Mouse (Mus musculus) kidney, adult 8-10 months (tissue): Measurements from ENCODE around the gene Dnajc4.

Experiments
- DNase-seq, 2 experiments: peaks; one replicate each; pipeline ENCODE4 v3.0.0; 2022

Dnajc4 gene

DNA sequence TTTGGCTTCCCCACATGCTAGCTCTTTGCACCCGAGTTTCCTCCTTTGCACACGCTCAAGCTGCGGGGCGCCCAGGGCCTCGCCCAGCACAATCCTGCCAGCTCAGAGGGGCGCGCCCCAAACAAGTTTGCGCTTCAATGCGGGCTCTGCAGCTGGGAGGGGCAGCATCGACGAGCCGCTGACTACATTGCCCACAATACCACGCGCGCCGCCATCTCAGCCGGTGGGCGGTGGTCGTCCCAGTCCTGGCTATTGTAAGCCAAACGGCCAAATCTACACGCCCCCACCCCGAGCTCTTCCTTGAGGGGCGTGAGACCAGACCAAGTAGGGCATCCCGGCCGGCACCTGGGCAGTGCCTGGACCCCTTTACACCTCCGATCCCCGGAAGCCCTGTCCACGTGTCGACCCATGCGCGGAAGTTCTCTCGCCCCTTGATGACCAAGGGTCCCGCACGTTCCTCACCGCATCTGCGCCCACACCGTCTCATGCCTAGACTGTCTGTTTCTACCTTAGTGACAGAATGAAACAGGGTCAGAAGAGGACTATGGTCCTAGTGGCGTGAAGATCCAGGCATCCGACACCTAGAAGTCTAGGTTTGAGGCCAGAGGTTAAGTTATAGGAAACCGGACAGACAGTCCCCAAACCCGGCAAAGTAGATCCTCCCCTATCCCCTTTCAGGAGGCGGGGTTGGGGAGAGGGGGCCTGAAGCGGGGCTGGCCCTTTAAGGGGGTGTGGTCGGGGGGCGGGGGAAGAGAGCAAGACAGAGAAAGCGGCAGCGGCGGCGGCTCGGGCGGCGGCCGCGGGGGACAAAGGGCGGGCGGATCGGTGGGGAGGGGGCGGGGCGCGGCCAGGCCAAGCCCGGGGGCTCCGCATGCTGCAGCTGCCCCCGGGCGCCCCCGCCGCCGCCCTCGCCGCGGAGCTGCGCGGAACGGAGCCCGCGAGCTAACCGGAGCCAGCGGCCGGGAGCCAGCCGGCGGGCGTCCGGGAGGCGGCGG lies 17.9 kb downstream of the Dnajc4 start, which contains the start of gene Ppp1r14b:
Gene Ppp1r14b, plus strand, starts transcription at position 758 of the 995 bp plus-strand sequence.
- peak in 1 of 2 experiments; percentile 69 for DNase-seq

GRCm38 (mm10) chr19:6973581-6974190 lies 18.7 kb downstream of the Dnajc4 start:
- DNase-seq: no peak

DNA sequence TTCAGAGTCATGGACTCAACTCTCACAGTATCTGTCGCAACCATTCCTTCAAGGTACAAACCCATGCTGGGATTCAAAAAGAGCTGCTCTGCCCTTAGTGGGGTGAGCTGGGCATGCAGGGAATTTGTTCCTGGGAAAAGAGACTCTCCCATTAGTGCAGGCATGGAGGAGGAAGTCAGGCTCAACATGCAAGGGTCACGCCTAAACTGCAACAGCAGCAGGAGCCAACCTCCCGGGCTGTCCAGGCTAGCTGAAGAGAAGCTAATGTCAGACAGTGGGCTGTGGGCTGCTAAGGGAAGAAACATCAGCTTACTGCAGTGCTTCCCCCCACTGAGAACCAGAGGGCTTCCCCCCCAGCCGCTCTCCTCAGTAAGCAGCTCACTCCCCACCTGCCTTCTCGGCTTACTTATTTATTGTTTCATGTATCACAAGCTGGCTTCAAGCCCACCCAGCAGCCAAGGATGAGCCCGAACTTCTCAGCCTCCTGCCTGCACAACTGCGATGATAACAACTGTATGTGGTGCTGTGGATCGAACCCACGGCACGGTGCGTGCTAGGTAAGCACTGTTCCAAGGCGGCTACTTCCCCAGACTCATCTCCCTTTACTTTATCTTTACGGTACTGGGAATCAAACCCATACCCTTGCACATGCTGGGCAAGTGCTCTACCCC lies 20.0 kb downstream of the Dnajc4 start:
- no peak for DNase-seq

DNA sequence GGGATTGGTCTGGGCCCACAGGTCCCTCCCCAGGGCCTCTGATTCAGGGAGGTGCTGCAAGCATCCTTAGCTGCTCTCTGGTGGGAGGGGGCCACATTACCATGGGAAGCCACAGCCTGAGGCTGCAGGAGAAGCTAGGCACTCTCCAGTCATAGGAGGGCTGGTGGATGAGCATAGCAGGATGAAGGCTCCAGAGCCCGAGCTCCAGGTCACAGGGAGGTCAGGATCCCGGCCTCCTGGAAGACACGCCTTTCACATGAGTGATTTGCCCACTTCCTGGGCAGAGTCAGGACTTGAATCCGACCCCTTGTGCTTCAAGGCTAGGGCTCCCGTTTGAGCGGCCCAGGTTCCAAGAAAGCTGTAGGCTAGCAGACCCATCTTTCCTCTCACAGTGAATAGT lies 20.7 kb downstream of the Dnajc4 start:
- DNase-seq: no peak

GRCm38 (mm10) chr19:6970460-6971085 lies 21.8 kb downstream of the Dnajc4 start:
- no peak for DNase-seq

DNA sequence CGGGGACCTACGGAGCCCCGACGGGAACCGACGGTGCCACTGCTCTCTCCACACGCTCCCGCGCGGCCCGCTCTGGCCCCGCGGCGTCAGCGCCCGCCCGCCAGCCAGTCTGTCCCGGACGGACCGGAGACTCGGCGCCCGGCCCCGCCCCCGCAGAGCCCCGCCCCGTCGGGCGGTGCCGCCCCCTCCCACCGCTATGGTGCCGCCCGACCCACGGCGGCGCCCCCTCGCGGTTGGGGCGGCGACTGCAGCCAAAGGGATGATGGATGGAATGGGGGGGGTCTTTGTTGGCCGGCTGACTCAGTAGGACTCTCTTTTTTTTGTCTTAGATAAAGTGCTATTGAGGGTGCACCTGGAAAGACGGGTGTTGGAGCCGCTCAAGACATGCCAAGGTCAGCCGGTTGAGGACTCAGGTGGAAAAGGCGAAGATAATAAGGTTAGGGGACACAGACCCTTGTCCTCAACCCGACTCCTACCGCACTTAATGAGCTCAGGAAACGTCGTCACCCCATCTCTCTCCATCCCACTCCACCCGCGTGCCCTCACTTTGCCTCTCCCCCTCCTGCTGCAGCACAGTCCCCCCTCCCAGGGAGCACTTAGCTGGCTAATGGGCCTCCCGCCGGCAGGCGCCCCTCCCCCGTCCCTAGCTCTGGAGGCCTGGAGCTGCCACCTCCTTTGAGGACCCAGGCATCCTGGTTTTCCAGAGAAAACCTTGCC lies 22.5 kb downstream of the Dnajc4 start:
- DNase-seq: peak; percentile 67 to 70

DNA sequence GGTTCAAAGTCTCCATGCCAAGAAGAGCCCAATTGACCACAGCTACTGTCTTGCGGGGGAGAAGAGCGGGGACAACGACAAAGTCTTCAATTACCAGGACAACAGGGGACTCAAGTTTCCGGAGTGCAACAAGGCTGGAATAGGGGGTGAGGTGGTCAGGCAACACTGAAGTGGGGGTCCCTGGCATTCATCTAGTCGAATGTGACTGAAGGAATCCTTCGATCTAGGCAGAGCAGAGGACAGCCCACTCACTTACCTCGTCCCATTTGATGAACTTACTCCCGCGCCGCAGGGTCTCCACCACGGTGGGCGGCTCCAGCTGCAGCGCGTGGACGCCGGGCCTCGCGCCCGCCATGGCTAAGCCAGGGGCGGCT lies 23.1 kb downstream of the Dnajc4 start:
- no peak for DNase-seq

DNA sequence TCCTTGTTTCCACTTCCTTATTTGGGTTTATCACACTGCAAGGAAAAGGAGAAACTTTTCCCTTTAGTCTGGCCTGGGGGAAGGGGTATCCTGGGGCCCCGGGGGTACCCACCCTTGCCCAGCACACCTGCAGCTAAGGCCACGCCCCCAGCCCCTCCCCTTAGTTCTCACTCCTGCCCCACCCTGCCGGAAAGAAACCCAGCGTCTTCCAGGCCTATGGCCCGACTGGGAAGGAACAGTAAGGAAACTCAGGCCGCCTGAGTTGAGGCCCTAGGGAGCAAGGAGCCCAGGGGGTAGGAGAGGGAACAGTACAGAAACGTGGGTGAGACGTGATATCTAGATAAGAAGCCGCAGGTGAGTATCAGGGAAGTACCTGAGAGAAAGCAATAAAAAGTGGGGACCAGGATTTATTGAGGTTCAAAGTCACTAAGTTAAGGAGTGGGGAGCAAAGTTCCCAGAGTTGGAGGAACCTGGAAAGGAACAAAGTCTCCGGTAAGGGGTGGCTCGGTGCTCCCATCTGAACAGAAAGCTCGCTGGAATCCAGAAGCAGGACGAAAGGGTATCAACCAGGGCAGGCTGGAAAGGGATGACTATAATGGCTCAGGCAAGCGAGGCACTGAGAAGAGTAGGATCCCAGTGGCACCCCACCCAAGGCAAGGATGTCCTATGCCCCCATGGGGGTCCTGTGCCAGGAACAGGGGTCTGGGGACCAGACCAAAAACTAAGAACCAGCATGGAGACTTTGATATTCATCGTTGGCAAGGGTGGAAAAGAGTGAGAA lies 23.7 kb downstream of the Dnajc4 start:
- peak in 1 of 2 experiments; percentile 59 for DNase-seq

- no peak for DNase-seq
Measured at GRCm38 (mm10) chr19:6956461-6956860, 35.9 kb downstream of the Dnajc4 start.

- no peak for DNase-seq
Measured at GRCm38 (mm10) chr19:6955424-6955823, 36.9 kb downstream of the Dnajc4 start.

DNA sequence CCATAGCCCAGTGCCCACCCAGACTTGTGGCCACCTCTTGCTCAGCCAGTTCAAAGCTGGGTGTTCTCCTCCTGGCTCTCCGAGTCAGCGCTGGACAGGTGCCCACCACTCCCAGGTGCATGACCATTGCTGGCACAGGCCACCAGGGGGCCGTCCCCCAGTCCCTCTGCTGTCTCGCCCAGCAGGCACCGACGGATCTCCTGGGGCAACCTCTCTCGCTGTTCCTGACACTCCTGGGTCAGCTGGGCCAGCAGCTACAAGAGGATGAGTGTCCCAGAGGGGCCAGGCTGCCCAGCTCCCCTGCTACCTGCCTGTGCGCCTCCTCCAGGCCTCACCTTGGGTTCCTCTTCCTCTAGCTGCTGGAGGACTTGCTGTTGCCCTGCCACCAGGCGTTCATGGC lies 38.3 kb downstream of the Dnajc4 start:
- peak in 1 of 2 experiments; percentile 73 for DNase-seq

GRCm38 (mm10) chr19:6952712-6953037 lies 39.7 kb downstream of the Dnajc4 start:
- DNase-seq: peak; percentile 59 to 73

GRCm38 (mm10) chr19:6951994-6952711 lies 40.2 kb downstream of the Dnajc4 start:
- DNase-seq: peak; percentile 88 to 89

GRCm38 (mm10) chr19:6951381-6951968 lies 40.9 kb downstream of the Dnajc4 start:
- peak; percentile 96 to 98 for DNase-seq

GRCm38 (mm10) chr19:6950613-6951153 lies 41.7 kb downstream of the Dnajc4 start:
- peak; percentile 53 to 68 for DNase-seq

DNA sequence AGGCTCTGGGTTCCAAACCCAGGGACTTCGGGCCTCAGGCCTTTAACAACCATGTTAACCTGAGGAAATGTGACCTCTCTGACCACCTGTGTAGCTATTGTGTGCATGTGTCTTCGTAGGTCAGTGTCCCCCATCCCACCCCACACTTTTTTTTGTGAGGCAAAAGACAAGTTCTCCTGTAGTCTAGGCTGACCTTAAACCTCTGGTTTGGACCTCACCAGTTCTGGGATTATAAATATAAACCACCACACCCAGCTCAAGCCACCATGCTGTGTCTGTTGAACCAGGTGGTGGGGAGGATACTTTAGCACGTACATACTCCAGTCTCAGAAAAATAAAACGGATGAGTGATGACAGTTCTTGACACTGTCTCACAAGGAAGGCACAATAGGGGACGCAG lies 42.4 kb downstream of the Dnajc4 start:
- DNase-seq: no peak

- no peak for DNase-seq
Measured at GRCm38 (mm10) chr19:6949532-6949931, 42.8 kb downstream of the Dnajc4 start.

- no peak for DNase-seq
Measured at GRCm38 (mm10) chr19:6948186-6948585, 44.2 kb downstream of the Dnajc4 start.

DNA sequence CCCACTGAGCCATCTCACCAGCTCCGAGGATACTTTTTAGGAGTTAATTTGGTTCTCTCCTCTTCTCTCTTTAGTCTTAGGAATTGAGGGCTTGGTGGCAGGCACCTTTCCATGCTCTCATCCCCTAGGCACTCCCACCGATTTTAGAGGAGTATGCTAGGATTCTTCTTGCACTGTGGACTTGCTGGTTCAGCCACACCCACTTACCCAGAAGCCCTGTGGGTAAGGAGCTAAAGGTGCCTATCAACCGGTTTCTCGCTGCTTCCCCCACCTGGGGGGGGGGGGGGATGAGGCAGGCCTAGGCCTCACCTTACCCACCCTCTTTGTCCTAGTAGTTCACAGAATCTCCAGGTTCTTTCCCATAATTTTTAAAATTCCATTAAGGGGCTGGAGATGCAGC lies 44.6 kb downstream of the Dnajc4 start:
- no peak for DNase-seq

GRCm38 (mm10) chr19:6943709-6944108 lies 48.7 kb downstream of the Dnajc4 start:
- DNase-seq: no peak
